Mouse (Mus musculus) heart, postnatal 0 days (tissue): ENCODE data around the gene Cep72.
"Not testable (repeated sequence)": the region's sequence is repeated elsewhere in the genome, so short reads cannot be mapped to it uniquely, and the experiment has no call there.

Experiments
- CTCF ChIP-seq: IDR thresholded peaks from 2 replicates; pipeline ENCODE4 v1.5.1; 2016; ENCODE audit warnings: antibody characterized with exemption, control low read depth, low read depth
- EP300 ChIP-seq: IDR thresholded peaks from 2 replicates; pipeline ENCODE4 v1.6.1; 2016; ENCODE audit warnings: antibody characterized with exemption, low read depth

GRCm38 (mm10) chr13:74006881-74007280 lies 55.2 kb downstream of the Cep72 start:
- TF ChIP-seq EP300, CTCF: not testable (repeated sequence)
